8 mouse cellular contexts compared by ENCODE assay signal in the genomic region with DNA sequence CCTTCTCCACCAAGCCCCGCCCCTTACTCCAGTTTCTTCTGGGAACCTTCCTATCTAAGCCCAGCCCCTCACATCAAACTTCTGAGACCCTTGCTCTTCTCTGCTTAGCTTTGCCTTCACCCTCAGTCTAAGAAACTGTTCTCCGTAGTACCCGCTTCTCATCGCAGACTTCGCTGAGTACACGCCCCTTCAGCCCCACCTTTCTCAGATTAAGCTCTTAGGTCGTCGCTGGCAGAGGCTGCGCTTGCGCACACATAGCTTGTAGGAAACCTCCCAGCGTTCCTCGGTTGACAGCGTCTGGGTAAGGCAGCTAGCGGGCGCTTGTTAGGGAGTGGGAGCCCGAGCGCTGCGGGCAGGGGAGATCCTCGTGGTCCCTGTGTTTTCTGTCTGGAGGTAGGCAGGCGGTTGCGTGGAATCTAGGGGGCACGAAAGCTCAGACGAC. TPM values are rescaled to one million over a fixed set of nuclear protein-coding genes. Genes with fewer than 3 reads are reported as not detected.
DNase-seq lines count a peak whose midpoint lies in the region; ATAC-seq and TF ChIP-seq lines count a peak whose summit lies in the region.

A gene (plus strand): TSS at position 234 of the 442 bp plus-strand sequence.

- peak; percentile 65 for ATAC-seq in granulocyte monocyte progenitor cell, adult 5-6 weeks (replicated peaks; ENCODE audit: poor library complexity, severe bottlenecking)
- ATAC-seq in stomach, embryonic 14.5 days (ENCODE audit: insufficient number of reproducible peaks, insufficient read depth, low FRiP score, low read depth), result peak; percentile 80

- H3K9me3 ChIP-seq in midbrain, embryonic 10.5 days (replicated peaks), result 0 out of 2 replicates have a peak, but pooled peaks cover 5% of the 10 kb centered on the region
- no peaks in the 10 kb centered on the region for H3K9me3 ChIP-seq in stomach, embryonic 14.5 days (ENCODE audit: control insufficient read depth, low read depth, low read length)

- intact Hi-C loops in left cerebral cortex, postnatal 10 days (cut with DNase I), result loop anchor here (5.0 kb wide), 1 partner anchor 574 kb away; no protein-coding TSS in a partner anchor

- DNase-seq in embryo, embryonic 10 days (ENCODE audit: low spot score), result peak; percentile 96
- DNase-seq in embryo, embryonic 9.5 days (ENCODE audit: extremely low spot score), result no peak
- peak; percentile 88 for DNase-seq in c-Kit-positive CD71-positive TER-119-positive erythroid progenitor cells, embryonic 14.5 days (ENCODE audit: low spot score)
- DNase-seq in left cerebral cortex, postnatal 10 days (ENCODE audit: extremely low spot score in 1 of 2, low spot score in 2 of 2), result peak; percentile 80 to 90
- peak; percentile 90 for DNase-seq in midbrain, embryonic 10.5 days (ENCODE audit: low spot score)

- H3K4me2 ChIP-seq in stomach, embryonic 14.5 days (replicated peaks; ENCODE audit: low read depth, low read length), result peak within 1 kb of the TSS; percentile 49

- no peaks in the 10 kb centered on the region for H3K27me3 ChIP-seq in C2C12 (ENCODE audit: control insufficient read depth, insufficient read depth, insufficient read length)
- no peaks in the 10 kb centered on the region for H3K27me3 ChIP-seq in midbrain, embryonic 10.5 days (ENCODE audit: low read depth, poor library complexity, severe bottlenecking)
- H3K27me3 ChIP-seq in stomach, embryonic 14.5 days (ENCODE audit: control insufficient read depth, insufficient read depth, low read length), result no peaks in the 10 kb centered on the region

- peaks cover 20% of the 10 kb centered on the region for H3K4me1 ChIP-seq in midbrain, embryonic 10.5 days
- peaks cover 6% of the 10 kb centered on the region; the same call in 1 of the 2 replicates for H3K4me1 ChIP-seq in stomach, embryonic 14.5 days (ENCODE audit: control insufficient read depth, insufficient read depth, low read length)

- no peaks in the 10 kb centered on the region for H3K36me3 ChIP-seq in C2C12 (ENCODE audit: control insufficient read depth, insufficient read depth)
- no peaks in the 10 kb centered on the region for H3K36me3 ChIP-seq in midbrain, embryonic 10.5 days
- H3K36me3 ChIP-seq in stomach, embryonic 14.5 days (ENCODE audit: control insufficient read depth, insufficient read depth, low read length), result no peaks in the 10 kb centered on the region

- H3K79me3 ChIP-seq in C2C12 (ENCODE audit: low read depth), result peaks cover 3% of the 10 kb centered on the region

- H3ac ChIP-seq in C2C12 (ENCODE audit: control insufficient read depth, insufficient read length, low read depth), result peak within 1 kb of the TSS; percentile 87

- no peaks in the 10 kb centered on the region for H3K79me2 ChIP-seq in C2C12 (ENCODE audit: control insufficient read depth, insufficient read depth)

- WGBS in midbrain, embryonic 10.5 days, result under 1% methylated on average over 23 of the region's 23 CpGs
- under 1% methylated on average over 23 of the region's 23 CpGs for WGBS in stomach, embryonic 14.5 days

- no peak for TF ChIP-seq CTCF in C2C12 (IDR thresholded peaks at IDR 0.05; ENCODE audit: control insufficient read depth, insufficient read depth, insufficient read length)

- H3K27ac ChIP-seq in midbrain, embryonic 10.5 days (replicated peaks), result peak within 1 kb of the TSS; percentile 87
- H3K27ac ChIP-seq in stomach, embryonic 14.5 days (ENCODE audit: low read length), result peak within 1 kb of the TSS; percentile 82

- peak within 1 kb of the TSS; percentile 47 for H3K9ac ChIP-seq in stomach, embryonic 14.5 days (replicated peaks; ENCODE audit: low read depth, low read length)

- H3K4me3 ChIP-seq in C2C12 (ENCODE audit: insufficient read depth, poor library complexity, severe bottlenecking), result peak within 1 kb of the TSS; percentile 36
- peak within 1 kb of the TSS; percentile 63 for H3K4me3 ChIP-seq in midbrain, embryonic 10.5 days
- peak within 1 kb of the TSS; percentile 53 for H3K4me3 ChIP-seq in stomach, embryonic 14.5 days (ENCODE audit: low read depth, low read length)

TF ChIP-seq in C2C12, 6 proteins besides CTCF, POLR2A, EP300 and RAD21:
- no peak for TF ChIP-seq MYOD1 (IDR thresholded peaks at IDR 0.05; ENCODE audit: control insufficient read depth, insufficient read length, low read depth)
- TF ChIP-seq FOSL1 (IDR thresholded peaks at IDR 0.05; ENCODE audit: insufficient read depth, low read length, poor library complexity, severe bottlenecking), result no peak
- TF ChIP-seq MAX (IDR thresholded peaks at IDR 0.05), result no peak
- TF ChIP-seq MYOG (IDR thresholded peaks at IDR 0.05; ENCODE audit: control insufficient read depth, extremely low read depth, insufficient read length), result no peak
- TF ChIP-seq CEBPB (IDR thresholded peaks at IDR 0.05; ENCODE audit: low read depth), result no peak
- no peak for TF ChIP-seq USF1 (IDR thresholded peaks at IDR 0.05; ENCODE audit: low read depth)

RNA-seq across cellular contexts. Expression of the gene that starts here (rescaled TPM):
- polyA plus RNA-seq in C2C12 (2012; fragmentation: generic; extraction: Trizol), result 0.34 TPM
- 1.8 and 2.9 TPM in 2 replicates for total RNA-seq in granulocyte monocyte progenitor cell, adult 5-6 weeks (2014; fragmentation: Nextera tagmentation)
- 0.88 and 2.6 TPM in 2 replicates for total RNA-seq in granulocyte monocyte progenitor cell, adult 5-6 weeks (2017)
- total RNA-seq in left cerebral cortex, postnatal 10 days (2021), result 1 to 10 TPM; 4.6 to 5.5 TPM
- polyA plus RNA-seq in midbrain, embryonic 10.5 days (2016; fragmentation: Nextera tagmentation; extraction: Ambion mirVana), result 1.8 and 2.7 TPM in 2 replicates
- polyA plus RNA-seq in stomach, embryonic 14.5 days (2014; fragmentation: Nextera tagmentation; extraction: Ambion mirVana), result 3.3 and 4.5 TPM in 2 replicates
